Mouse (Mus musculus): ENCODE results near the gene Atxn7l1.

DNA sequence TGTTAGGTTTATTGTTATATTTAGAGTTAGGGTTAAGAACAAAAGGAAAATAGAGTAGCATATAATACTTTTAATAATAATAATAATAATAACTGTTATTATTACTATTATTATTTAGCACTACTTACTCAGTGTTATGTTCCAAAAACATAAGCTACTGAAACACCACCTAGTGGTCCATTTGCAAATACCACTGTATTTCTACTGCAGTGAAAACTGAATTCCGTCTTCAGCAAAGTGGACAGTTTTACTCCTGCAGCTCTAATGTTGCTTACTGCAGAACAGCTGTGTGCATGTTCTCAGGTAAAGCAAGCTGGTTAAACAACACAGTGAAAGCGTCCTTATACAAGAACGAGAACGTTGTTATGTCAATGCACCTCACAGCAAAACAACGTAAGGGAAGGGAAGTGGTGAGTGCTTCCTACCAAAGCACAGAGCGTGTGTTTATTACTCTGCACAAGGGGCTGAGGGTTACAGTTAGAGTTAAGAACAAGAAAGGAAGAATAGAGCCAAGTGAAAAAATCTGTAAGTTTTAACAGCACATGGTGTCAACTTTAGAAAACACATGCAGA, 264.2 kb downstream of the Atxn7l1 start:
- TF ChIP-seq CTCF (IDR thresholded peaks at IDR 0.05; ENCODE audit: borderline replicate concordance, control insufficient read depth, extremely low read depth, insufficient read depth, low read length, poor library complexity) = no peak
- TF ChIP-seq POLR2A (IDR thresholded peaks at IDR 0.05; ENCODE audit: control insufficient read depth, extremely low read depth, insufficient read depth, low read length, poor library complexity) = no peak
